Mouse (Mus musculus): ENCODE measurements at regions not wholly inside any gene's neighbourhood (a gene's known extent, or its start where the extent isn't known, plus 50 kb on each side); places are given as distances from the start of the nearest gene placed in this dataset.

DNA sequence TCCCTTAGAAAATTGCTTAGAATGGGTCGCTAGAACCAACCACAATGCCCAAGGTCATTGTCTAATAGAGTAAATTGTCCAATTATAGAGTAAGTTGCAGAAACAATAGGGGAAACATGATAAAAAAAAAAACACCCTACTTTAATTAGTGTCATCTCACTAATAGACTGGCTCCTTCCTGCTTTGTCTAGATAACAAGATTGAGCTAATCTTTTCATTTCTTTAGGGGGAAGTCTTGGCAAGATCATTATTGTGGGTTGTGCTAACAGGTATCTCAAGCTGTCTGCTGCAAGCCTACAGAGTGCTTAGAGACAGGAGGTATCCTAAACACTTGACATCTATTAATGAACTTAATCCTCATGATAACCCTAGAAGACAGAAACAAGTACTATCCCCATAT, 615.9 kb downstream of the Gbe1 start:
- no peak for DNase-seq (ENCODE audit: low spot score in 2 of 2)

DNA sequence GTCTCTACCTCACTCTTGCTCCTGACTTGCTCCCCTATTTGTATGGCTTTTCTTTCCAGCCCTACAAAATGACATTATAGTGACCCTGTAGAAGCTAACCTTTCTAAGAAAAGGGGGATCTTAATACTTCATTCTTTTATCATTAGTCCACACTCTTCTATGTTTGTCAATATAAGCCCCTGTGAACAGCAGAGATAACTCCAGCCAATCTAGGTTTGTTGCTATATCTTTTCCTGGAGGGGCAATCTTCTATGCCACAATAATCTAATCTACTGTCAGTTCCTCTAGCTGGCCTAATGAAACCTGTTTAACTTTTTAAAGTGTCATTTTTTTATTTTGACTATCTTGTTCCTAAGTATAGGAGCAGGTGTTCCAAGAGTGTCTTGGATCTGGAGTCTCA, 622.2 kb downstream of the Gbe1 start:
- no peak for DNase-seq (ENCODE audit: low spot score in 2 of 2)

DNA sequence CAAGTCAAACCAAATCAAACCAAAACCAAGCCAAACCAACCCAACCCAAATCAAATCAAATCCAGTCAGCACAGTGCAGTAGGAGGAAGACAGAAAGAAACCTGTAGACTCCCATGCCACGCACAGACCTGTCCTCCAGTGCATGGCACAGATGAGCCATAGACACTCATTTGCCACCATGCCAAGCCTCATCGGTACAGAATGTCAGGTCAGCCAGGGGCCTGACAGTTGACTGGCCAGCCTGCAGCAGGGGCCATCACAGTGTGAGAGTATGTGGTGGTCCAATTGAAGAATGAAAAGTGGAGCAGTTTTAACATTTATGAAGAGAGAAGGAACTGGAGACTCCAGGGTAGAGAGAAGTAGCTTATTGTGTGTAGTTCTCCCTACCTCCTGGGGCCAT, 639.2 kb downstream of the Gbe1 start:
- DNase-seq (ENCODE audit: low spot score in 2 of 2), result no peak

Measured in layer of hippocampus, adult 8-10 months (tissue).